Mouse (Mus musculus) limb, embryonic 15.5 days (tissue): ENCODE results near the gene Gm42906. TPM values are rescaled to one million over a fixed set of nuclear protein-coding genes. Genes with fewer than 3 reads are reported as not detected.

ENCODE experiments used
- ATAC-seq: fragments of 200-750 bp; cut with Nextera tagmentation; 2 replicates; pipeline ENCODE4 v1.8.0; 2017; ENCODE audit warnings: low read depth, moderate TSS enrichment; ENCODE audit not compliant: insufficient number of reproducible peaks, low FRiP score, low TSS enrichment
- H3K27ac ChIP-seq: fragments of 300-500 bp; sonication (generic); 2 replicates; pipeline ENCODE4 v1.5.1; 2015; ENCODE audit warnings: moderate library complexity, mild to moderate bottlenecking, inconsistent platforms
- H3K27me3 ChIP-seq: fragments of 300-500 bp; sonication (generic); 2 replicates; pipeline ENCODE4 v1.6.1; 2015; ENCODE audit warnings: inconsistent platforms
- H3K36me3 ChIP-seq: fragments of 300-500 bp; sonication (generic); 2 replicates; pipeline ENCODE4 v1.6.1; 2015; ENCODE audit warnings: inconsistent platforms
- H3K4me1 ChIP-seq: fragments of 300-500 bp; sonication (generic); 2 replicates; pipeline ENCODE4 v1.6.1; 2015; ENCODE audit warnings: inconsistent platforms
- H3K4me2 ChIP-seq: fragments of 300-500 bp; sonication (generic); 2 replicates; pipeline ENCODE4 v1.6.1; 2015; ENCODE audit warnings: mild to moderate bottlenecking, inconsistent platforms
- H3K4me3 ChIP-seq: fragments of 300-500 bp; sonication (generic); 2 replicates; pipeline ENCODE4 v1.5.1; 2015; ENCODE audit warnings: mild to moderate bottlenecking, inconsistent platforms
- H3K9ac ChIP-seq: fragments of 300-500 bp; sonication (generic); 2 replicates; pipeline ENCODE4 v1.6.1; 2015; ENCODE audit warnings: inconsistent platforms
- H3K9me3 ChIP-seq: fragments of 300-500 bp; sonication (generic); 2 replicates; pipeline ENCODE4 v1.6.1; 2016; ENCODE audit warnings: inconsistent platforms
- WGBS: fragments of 180-500 bp; shearing (Covaris S2); methylation state at CpG from one replicate; pipeline ENCODE4 v1.1.7; 2015; 5-methylcytosine and 5-hydroxymethylcytosine counted together
- polyA plus RNA-seq: library from polyadenylated mRNA; unstranded; fragments of >200 nt; fragmentation: Nextera tagmentation; extraction: Ambion mirVana; gene quantifications from 2 replicates; pipeline ENCODE4 v1.2.1, GENCODE M21; 2015

Gm42906 gene
- polyA plus RNA-seq: not detected in 2 replicates

DNA sequence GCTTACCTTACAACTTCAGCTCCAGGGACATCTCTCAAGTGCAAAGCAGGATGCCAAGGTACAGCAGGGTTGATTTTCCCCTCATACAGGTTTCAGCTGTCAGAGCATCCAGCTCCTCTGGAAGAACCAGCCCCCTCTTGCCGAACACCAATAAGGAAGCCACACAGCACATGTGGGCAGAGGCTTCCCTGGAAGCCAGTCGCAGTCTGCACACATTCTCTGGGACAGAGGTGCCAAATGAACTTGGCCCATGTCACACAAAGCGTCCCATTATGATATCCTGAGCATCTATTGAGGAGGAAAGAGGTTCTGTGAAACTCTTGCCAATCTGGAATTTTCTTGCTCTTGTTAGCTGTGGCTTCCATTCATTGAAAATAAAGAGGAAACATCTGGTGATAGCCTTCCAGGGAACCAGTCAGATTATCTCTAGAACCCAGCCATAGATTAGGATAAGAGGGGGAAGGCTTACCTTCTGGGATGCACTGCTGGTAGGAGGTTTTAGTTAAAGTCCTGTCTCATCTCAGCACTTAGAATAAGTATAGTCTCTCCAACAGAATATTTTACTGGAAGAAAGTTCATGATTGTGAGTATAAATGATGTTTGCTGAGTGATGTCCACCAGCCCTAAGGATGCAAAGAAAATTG lies at the start of gene Gm42906:
Gm42906 (minus strand) TSS at position 51 of the 644 bp plus-strand sequence.
- H3K4me3 ChIP-seq: no peak within 1 kb of the TSS
- no peak for ATAC-seq
- no peaks in the 10 kb centered on the region for H3K27me3 ChIP-seq
- H3K9ac ChIP-seq: no peak within 1 kb of the TSS
- no peak within 1 kb of the TSS for H3K4me2 ChIP-seq
- no peak within 1 kb of the TSS for H3K27ac ChIP-seq
- no peaks in the 10 kb centered on the region for H3K4me1 ChIP-seq
- H3K9me3 ChIP-seq: no peaks in the 10 kb centered on the region
- 39% methylated on average over 3 of the region's 3 CpGs for WGBS
- H3K36me3 ChIP-seq: no peaks in the 10 kb centered on the region

DNA sequence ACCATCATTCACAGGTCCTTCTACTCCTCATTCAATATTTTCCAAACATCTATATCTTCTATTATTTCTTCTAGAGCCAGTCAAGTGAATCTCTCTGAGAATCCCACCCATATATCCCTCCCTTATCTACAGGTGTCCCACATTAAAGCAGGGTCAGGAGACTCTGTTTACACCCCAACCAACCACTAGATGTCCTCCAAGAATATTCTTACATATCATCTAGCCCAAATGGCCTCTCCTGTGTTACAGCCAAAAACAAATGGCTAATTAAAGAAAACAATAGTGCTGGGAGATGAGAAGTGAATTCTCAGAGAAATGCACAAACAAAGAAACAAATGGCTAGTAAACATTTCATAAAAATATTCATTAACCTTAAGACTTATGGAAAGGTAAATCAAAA lies 17.7 kb upstream of the Gm42906 start:
- no peaks in the 10 kb centered on the region for H3K36me3 ChIP-seq
- H3K4me1 ChIP-seq: no peaks in the 10 kb centered on the region
- no peaks in the 10 kb centered on the region for H3K27me3 ChIP-seq
- H3K27ac ChIP-seq: no peak overlapping the region
- H3K9me3 ChIP-seq: no peaks in the 10 kb centered on the region
- H3K4me3 ChIP-seq: no peak overlapping the region
- no peak overlapping the region for H3K9ac ChIP-seq
- H3K4me2 ChIP-seq: no peak overlapping the region
- no peak for ATAC-seq

DNA sequence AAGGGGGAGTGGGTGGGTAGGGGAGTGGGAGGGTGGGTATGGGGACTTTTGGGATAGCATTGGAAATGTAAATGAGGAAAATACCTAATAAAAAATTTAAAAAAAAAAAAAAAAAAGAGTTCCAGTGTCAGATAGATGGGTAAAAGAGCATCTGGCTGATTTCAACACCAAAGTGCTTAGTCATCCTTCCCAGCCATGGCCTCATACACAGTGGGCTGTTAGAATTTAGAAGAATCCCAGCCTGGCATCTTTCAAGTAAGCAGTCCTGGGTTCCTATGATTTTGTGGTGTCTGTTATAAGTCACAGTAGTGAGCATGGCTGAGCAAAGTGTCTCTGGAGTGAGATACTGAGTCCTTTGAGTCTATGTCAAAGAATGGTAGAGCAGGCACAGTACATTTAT lies 7.1 kb upstream of the Gm42906 start:
- Histone ChIP-seq H3K27me3 (no peaks in the 10 kb centered on the region), H3K4me1 (no peaks in the 10 kb centered on the region), H3K9ac (no peak overlapping the region), H3K9me3 (no peaks in the 10 kb centered on the region), H3K4me3 (no peak overlapping the region), H3K4me2 (no peak overlapping the region), H3K27ac (no peak overlapping the region), H3K36me3 (no peaks in the 10 kb centered on the region)
- ATAC-seq: no peak

DNA sequence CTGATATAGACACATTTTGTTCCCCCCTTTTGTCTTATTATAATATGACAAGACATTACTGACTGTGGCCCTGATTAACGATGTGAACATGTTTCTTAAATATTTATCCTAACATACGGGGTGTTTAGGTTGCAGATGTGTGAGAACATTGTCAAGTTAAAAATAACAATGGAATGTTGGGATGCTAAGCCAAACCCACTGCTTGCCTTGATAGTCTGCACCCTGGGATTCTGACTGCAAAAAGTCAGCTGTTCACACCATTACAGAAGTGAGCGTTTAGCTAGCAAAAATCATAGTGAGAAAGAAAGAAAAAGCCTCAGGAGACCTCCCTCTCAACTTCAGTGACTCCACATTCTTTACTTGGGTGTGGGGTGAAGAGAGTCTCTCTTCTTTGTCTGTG lies 1.5 kb downstream of the Gm42906 start:
- Histone ChIP-seq H3K9me3 (no peaks in the 10 kb centered on the region), H3K4me1 (no peaks in the 10 kb centered on the region), H3K4me3 (no peak overlapping the region), H3K4me2 (no peak overlapping the region), H3K36me3 (no peaks in the 10 kb centered on the region), H3K27me3 (no peaks in the 10 kb centered on the region), H3K9ac (no peak overlapping the region), H3K27ac (no peak overlapping the region)
- WGBS: 61% methylated on average over 3 of the region's 3 CpGs
- no peak for ATAC-seq

GRCm38 (mm10) chr5:151422692-151423091 lies 5.3 kb downstream of the Gm42906 start:
- Histone ChIP-seq H3K4me3 (no peak overlapping the region), H3K27ac (no peak overlapping the region), H3K9ac (no peak overlapping the region), H3K4me1 (no peaks in the 10 kb centered on the region), H3K4me2 (no peak overlapping the region), H3K36me3 (no peaks in the 10 kb centered on the region), H3K27me3 (no peaks in the 10 kb centered on the region), H3K9me3 (no peaks in the 10 kb centered on the region)
- ATAC-seq: no peak
- 79% methylated on average over 6 of the region's 6 CpGs for WGBS

GRCm38 (mm10) chr5:151421859-151422258 lies 6.1 kb downstream of the Gm42906 start:
- H3K4me2 ChIP-seq: no peak overlapping the region
- no peaks in the 10 kb centered on the region for H3K27me3 ChIP-seq
- no peaks in the 10 kb centered on the region for H3K36me3 ChIP-seq
- H3K4me1 ChIP-seq: no peaks in the 10 kb centered on the region
- no peak overlapping the region for H3K27ac ChIP-seq
- no peak overlapping the region for H3K9ac ChIP-seq
- H3K4me3 ChIP-seq: no peak overlapping the region
- WGBS: 60% methylated on average over 7 of the region's 7 CpGs
- no peak for ATAC-seq
- H3K9me3 ChIP-seq: no peaks in the 10 kb centered on the region

DNA sequence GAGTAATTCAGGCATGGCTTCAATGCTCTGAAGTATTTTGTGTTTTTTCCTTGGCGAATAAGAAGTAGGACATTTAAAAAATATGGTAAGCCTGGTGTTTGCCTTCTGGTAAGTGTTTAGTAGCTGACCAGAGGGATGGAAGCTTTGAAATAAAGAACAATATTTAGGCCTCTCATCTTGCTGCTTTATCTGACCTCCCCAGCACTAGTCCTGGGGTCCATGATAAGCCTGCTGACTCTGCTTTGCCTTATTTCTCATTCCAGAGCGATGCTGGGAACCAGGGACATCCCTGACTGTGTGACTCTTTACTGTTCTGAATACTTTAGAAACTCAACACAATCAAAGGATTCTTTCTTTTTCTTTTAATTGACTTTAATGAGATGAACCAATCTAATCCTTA lies 9.4 kb downstream of the Gm42906 start:
- no peaks in the 10 kb centered on the region for H3K4me1 ChIP-seq
- no peak overlapping the region for H3K4me2 ChIP-seq
- H3K27me3 ChIP-seq: no peaks in the 10 kb centered on the region
- no peaks in the 10 kb centered on the region for H3K9me3 ChIP-seq
- no peak overlapping the region for H3K27ac ChIP-seq
- H3K4me3 ChIP-seq: no peak overlapping the region
- 82% methylated on average over 2 of the region's 2 CpGs for WGBS
- ATAC-seq: no peak
- H3K9ac ChIP-seq: no peak overlapping the region
- H3K36me3 ChIP-seq: no peaks in the 10 kb centered on the region

- H3K36me3 ChIP-seq: no peaks in the 10 kb centered on the region
- no peak overlapping the region for H3K9ac ChIP-seq
Observed at GRCm38 (mm10) chr5:151417421-151418038, 10.4 kb downstream of the Gm42906 start.

DNA sequence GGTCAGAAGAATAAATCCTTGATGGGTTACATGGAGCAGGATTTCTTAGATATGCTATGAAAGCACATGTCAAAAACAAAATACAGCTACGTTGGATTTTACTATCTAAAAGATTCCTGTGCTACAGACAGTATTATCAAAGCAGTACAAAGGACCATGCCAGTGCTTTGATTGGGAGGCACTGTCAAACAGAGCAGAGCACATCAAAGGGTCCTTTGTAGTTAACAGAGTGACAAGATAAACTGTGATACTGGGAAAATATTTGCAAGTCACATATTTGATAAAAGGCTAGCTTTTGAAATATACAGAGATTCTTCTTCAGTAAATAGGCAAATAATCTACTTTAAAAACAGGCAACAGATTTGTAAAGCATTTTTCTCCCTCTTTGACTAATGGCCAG lies 11.0 kb downstream of the Gm42906 start:
- Histone ChIP-seq H3K9ac (no peak overlapping the region), H3K27me3 (no peaks in the 10 kb centered on the region), H3K9me3 (no peaks in the 10 kb centered on the region), H3K4me1 (0 out of 2 replicates have a peak, but pooled peaks cover 3% of the 10 kb centered on the region), H3K27ac (no peak overlapping the region), H3K4me2 (no peak overlapping the region), H3K4me3 (no peak overlapping the region), H3K36me3 (no peaks in the 10 kb centered on the region)
- WGBS: 17% methylated on average over 1 of the region's 1 CpGs
- ATAC-seq: no peak

More at GRCm38 (mm10) chr5:151417421-151418038, 10.4 kb downstream of the Gm42906 start:
- 67% methylated on average over 2 of the region's 2 CpGs for WGBS
- H3K9me3 ChIP-seq: no peaks in the 10 kb centered on the region
- no peak overlapping the region for H3K4me3 ChIP-seq
- H3K4me2 ChIP-seq: no peak overlapping the region
- no peaks in the 10 kb centered on the region for H3K27me3 ChIP-seq
- 0 out of 2 replicates have a peak, but pooled peaks cover 2% of the 10 kb centered on the region for H3K4me1 ChIP-seq
- no peak for ATAC-seq
- H3K27ac ChIP-seq: no peak overlapping the region

DNA sequence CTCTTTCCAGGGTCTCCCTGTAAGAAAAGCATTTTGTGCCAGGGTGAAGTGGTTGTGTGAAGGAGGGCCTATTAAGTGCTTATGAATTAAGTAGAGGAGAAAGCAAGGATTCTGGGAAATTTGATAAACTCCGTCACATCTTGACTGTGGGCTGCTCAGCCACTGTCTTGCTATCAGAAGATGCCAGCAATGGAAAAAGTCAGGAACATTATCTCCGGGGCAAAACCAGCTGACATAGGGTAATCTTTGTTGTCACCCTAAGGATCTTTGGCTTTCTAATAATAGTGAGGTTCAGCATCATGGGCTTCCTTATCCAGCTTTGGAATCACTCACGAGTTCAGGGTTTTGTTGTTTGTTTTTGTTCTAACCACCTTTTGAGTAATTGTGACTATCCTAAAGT lies 14.3 kb downstream of the Gm42906 start:
- H3K36me3 ChIP-seq: no peaks in the 10 kb centered on the region
- H3K27ac ChIP-seq: no peak overlapping the region
- no peak for ATAC-seq
- no peak overlapping the region for H3K4me3 ChIP-seq
- no peaks in the 10 kb centered on the region for H3K9me3 ChIP-seq
- no peak overlapping the region for H3K4me2 ChIP-seq
- no peak overlapping the region for H3K9ac ChIP-seq
- 75% methylated on average over 3 of the region's 3 CpGs for WGBS
- 0 out of 2 replicates have a peak, but pooled peaks cover 3% of the 10 kb centered on the region for H3K4me1 ChIP-seq
- H3K27me3 ChIP-seq: no peaks in the 10 kb centered on the region

GRCm38 (mm10) chr5:151412666-151413463 lies 15.1 kb downstream of the Gm42906 start:
- no peak overlapping the region for H3K4me2 ChIP-seq
- 0 out of 2 replicates have a peak, but pooled peaks cover 3% of the 10 kb centered on the region for H3K4me1 ChIP-seq
- H3K27me3 ChIP-seq: no peaks in the 10 kb centered on the region
- no peak overlapping the region for H3K27ac ChIP-seq
- H3K9ac ChIP-seq: no peak overlapping the region
- no peaks in the 10 kb centered on the region for H3K9me3 ChIP-seq
- ATAC-seq: no peak
- WGBS: 48% methylated on average over 11 of the region's 11 CpGs
- H3K4me3 ChIP-seq: no peak overlapping the region
- no peaks in the 10 kb centered on the region for H3K36me3 ChIP-seq

- no peak overlapping the region for H3K27ac ChIP-seq
- H3K4me1 ChIP-seq: 0 out of 2 replicates have a peak, but pooled peaks cover 3% of the 10 kb centered on the region
- no peaks in the 10 kb centered on the region for H3K36me3 ChIP-seq
- no peaks in the 10 kb centered on the region for H3K9me3 ChIP-seq
- no peak overlapping the region for H3K9ac ChIP-seq
- 65% methylated on average over 3 of the region's 3 CpGs for WGBS
- no peaks in the 10 kb centered on the region for H3K27me3 ChIP-seq
- H3K4me2 ChIP-seq: no peak overlapping the region
- no peak overlapping the region for H3K4me3 ChIP-seq
- no peak for ATAC-seq
Observed at GRCm38 (mm10) chr5:151410006-151410405, 18.0 kb downstream of the Gm42906 start.
